Mouse (Mus musculus) B cell, adult 62 days (primary cell): Measurements from ENCODE around the gene Nrp2. TPM values are rescaled to one million over a fixed set of nuclear protein-coding genes. Genes with fewer than 3 reads are reported as not detected.

Source experiments
- total RNA-seq: library from RNA; stranded (reverse); gene quantifications from 4 replicates; pipeline ENCODE4 v1.2.4, GENCODE M21; 2023

Nrp2 gene
- total RNA-seq, result 10.7 to 13.4 TPM (median 12.5 TPM) in 4 replicates

GRCm38 (mm10) chr1:62703158-62704116 is at the start of gene Nrp2:
Gene Nrp2 (plus strand): TSS chr1:62703285.

